Mouse (Mus musculus): ENCODE data around the gene Ostf1. TPM values are rescaled to one million over a fixed set of nuclear protein-coding genes. Genes with fewer than 3 reads are reported as not detected.
A peak's percentile ranks its signal among the peaks of the same experiment; 100 is the strongest.

The Ostf1 gene
- total and polyA plus RNA-seq, 2 experiments: 26.5 to 42.5 TPM

GRCm38 (mm10) chr19:18644084-18644483 lies 12.5 kb upstream of the Ostf1 start:
- no peak overlapping the region for H3K9ac ChIP-seq (ENCODE audit: low read depth, low read length)
- no peak overlapping the region for H3K4me3 ChIP-seq (ENCODE audit: insufficient read depth, low read depth, low read length)
- TF ChIP-seq CTCF (IDR thresholded peaks at IDR 0.05; ENCODE audit: low read depth, low read length) (no peak), POLR2A (IDR thresholded peaks at IDR 0.05; ENCODE audit: extremely low read depth, insufficient read depth, low read length) (no peak)

GRCm38 (mm10) chr19:18643411-18643810 lies 11.8 kb upstream of the Ostf1 start:
- Histone ChIP-seq H3K27me3 (ENCODE audit: control insufficient read depth, insufficient read depth, low read length) (no peaks in the 10 kb centered on the region), H3K9ac (ENCODE audit: low read depth, low read length) (no peak overlapping the region), H3K27ac (replicated peaks; ENCODE audit: insufficient read depth, low read depth, low read length) (no peak overlapping the region), H3K36me3 (ENCODE audit: control insufficient read depth, insufficient read depth, low read length) (peaks cover 68% of the 10 kb centered on the region), H3K4me3 (ENCODE audit: insufficient read depth, low read depth, low read length) (no peak overlapping the region), H3K79me2 (ENCODE audit: control insufficient read depth, insufficient read depth, low read length) (0 out of 2 replicates have a peak, but pooled peaks cover 3% of the 10 kb centered on the region), H3K4me1 (ENCODE audit: control insufficient read depth, insufficient read depth, low read length) (no peaks in the 10 kb centered on the region)
- 83% methylated on average over 4 of the region's 4 CpGs for WGBS
- TF ChIP-seq CTCF (IDR thresholded peaks at IDR 0.05; ENCODE audit: low read depth, low read length) (no peak), POLR2A (IDR thresholded peaks at IDR 0.05; ENCODE audit: extremely low read depth, insufficient read depth, low read length) (no peak)
- no peak for DNase-seq (ENCODE audit: extremely low read depth, low read depth, low spot score)

More at GRCm38 (mm10) chr19:18644084-18644483, 12.5 kb upstream of the Ostf1 start:
- Histone ChIP-seq H3K36me3 (ENCODE audit: control insufficient read depth, insufficient read depth, low read length) (peaks cover 70% of the 10 kb centered on the region), H3K4me1 (ENCODE audit: control insufficient read depth, insufficient read depth, low read length) (no peaks in the 10 kb centered on the region), H3K27ac (replicated peaks; ENCODE audit: insufficient read depth, low read depth, low read length) (no peak overlapping the region), H3K27me3 (ENCODE audit: control insufficient read depth, insufficient read depth, low read length) (no peaks in the 10 kb centered on the region), H3K79me2 (ENCODE audit: control insufficient read depth, insufficient read depth, low read length) (0 out of 2 replicates have a peak, but pooled peaks cover 1% of the 10 kb centered on the region)
- no peak for DNase-seq (ENCODE audit: extremely low read depth, low read depth, low spot score)
- WGBS: 90% methylated on average over 6 of the region's 6 CpGs

- Histone ChIP-seq H3K36me3 (ENCODE audit: control insufficient read depth, insufficient read depth, low read length) (peaks cover 57% of the 10 kb centered on the region), H3K79me2 (ENCODE audit: control insufficient read depth, insufficient read depth, low read length) (peaks cover 6% of the 10 kb centered on the region; the same call in 1 of the 2 replicates), H3K9ac (ENCODE audit: low read depth, low read length) (no peak overlapping the region), H3K4me1 (ENCODE audit: control insufficient read depth, insufficient read depth, low read length) (peaks cover 2% of the 10 kb centered on the region; the same call in 1 of the 2 replicates), H3K27ac (replicated peaks; ENCODE audit: insufficient read depth, low read depth, low read length) (no peak overlapping the region), H3K27me3 (ENCODE audit: control insufficient read depth, insufficient read depth, low read length) (no peaks in the 10 kb centered on the region), H3K4me3 (ENCODE audit: insufficient read depth, low read depth, low read length) (no peak overlapping the region)
- 87% methylated on average over 4 of the region's 4 CpGs for WGBS
- no peak for DNase-seq (ENCODE audit: extremely low read depth, low read depth, low spot score)
- TF ChIP-seq CTCF (IDR thresholded peaks at IDR 0.05; ENCODE audit: low read depth, low read length) (no peak), POLR2A (IDR thresholded peaks at IDR 0.05; ENCODE audit: extremely low read depth, insufficient read depth, low read length) (no peak)
Measured at GRCm38 (mm10) chr19:18641001-18641400, 9.4 kb upstream of the Ostf1 start.

- Histone ChIP-seq H3K9ac (ENCODE audit: low read depth, low read length) (no peak overlapping the region), H3K36me3 (ENCODE audit: control insufficient read depth, insufficient read depth, low read length) (peaks cover 43% of the 10 kb centered on the region), H3K27me3 (ENCODE audit: control insufficient read depth, insufficient read depth, low read length) (no peaks in the 10 kb centered on the region), H3K4me1 (ENCODE audit: control insufficient read depth, insufficient read depth, low read length) (peaks cover 3% of the 10 kb centered on the region), H3K4me3 (ENCODE audit: insufficient read depth, low read depth, low read length) (no peak overlapping the region), H3K79me2 (ENCODE audit: control insufficient read depth, insufficient read depth, low read length) (peaks cover 6% of the 10 kb centered on the region; the same call in 1 of the 2 replicates), H3K27ac (replicated peaks; ENCODE audit: insufficient read depth, low read depth, low read length) (no peak overlapping the region)
- TF ChIP-seq POLR2A (IDR thresholded peaks at IDR 0.05; ENCODE audit: extremely low read depth, insufficient read depth, low read length): no peak
- TF ChIP-seq CTCF (IDR thresholded peaks at IDR 0.05; ENCODE audit: low read depth, low read length): peak; percentile 59; the same call in 1 of the 2 replicates
- peak; percentile 21 for DNase-seq (ENCODE audit: extremely low read depth, low read depth, low spot score)
- WGBS: 43% methylated on average over 2 of the region's 2 CpGs
Measured at GRCm38 (mm10) chr19:18639552-18639951, 7.9 kb upstream of the Ostf1 start.

- peaks cover 43% of the 10 kb centered on the region for H3K36me3 ChIP-seq (ENCODE audit: control insufficient read depth, insufficient read depth, low read length)
- no peak overlapping the region for H3K27ac ChIP-seq (replicated peaks; ENCODE audit: insufficient read depth, low read depth, low read length)
- peaks cover 5% of the 10 kb centered on the region for H3K4me1 ChIP-seq (ENCODE audit: control insufficient read depth, insufficient read depth, low read length)
- H3K79me2 ChIP-seq (ENCODE audit: control insufficient read depth, insufficient read depth, low read length): peaks cover 6% of the 10 kb centered on the region; the same call in 1 of the 2 replicates
- 41% methylated on average over 5 of the region's 5 CpGs for WGBS
- TF ChIP-seq POLR2A (IDR thresholded peaks at IDR 0.05; ENCODE audit: extremely low read depth, insufficient read depth, low read length): no peak
- TF ChIP-seq CTCF (IDR thresholded peaks at IDR 0.05; ENCODE audit: low read depth, low read length): no peak
- no peak overlapping the region for H3K9ac ChIP-seq (ENCODE audit: low read depth, low read length)
- no peaks in the 10 kb centered on the region for H3K27me3 ChIP-seq (ENCODE audit: control insufficient read depth, insufficient read depth, low read length)
- DNase-seq (ENCODE audit: extremely low read depth, low read depth, low spot score): no peak
- H3K4me3 ChIP-seq (ENCODE audit: insufficient read depth, low read depth, low read length): no peak overlapping the region
Measured at GRCm38 (mm10) chr19:18638949-18639348, 7.3 kb upstream of the Ostf1 start.

GRCm38 (mm10) chr19:18637954-18638353 lies 6.3 kb upstream of the Ostf1 start:
- Histone ChIP-seq H3K27me3 (ENCODE audit: control insufficient read depth, insufficient read depth, low read length) (no peaks in the 10 kb centered on the region), H3K36me3 (ENCODE audit: control insufficient read depth, insufficient read depth, low read length) (peaks cover 37% of the 10 kb centered on the region), H3K79me2 (ENCODE audit: control insufficient read depth, insufficient read depth, low read length) (peaks cover 9% of the 10 kb centered on the region; the same call in 1 of the 2 replicates), H3K4me3 (ENCODE audit: insufficient read depth, low read depth, low read length) (no peak overlapping the region), H3K4me1 (ENCODE audit: control insufficient read depth, insufficient read depth, low read length) (peaks cover 9% of the 10 kb centered on the region), H3K27ac (replicated peaks; ENCODE audit: insufficient read depth, low read depth, low read length) (no peak overlapping the region), H3K9ac (ENCODE audit: low read depth, low read length) (no peak overlapping the region)
- TF ChIP-seq POLR2A (IDR thresholded peaks at IDR 0.05; ENCODE audit: extremely low read depth, insufficient read depth, low read length) (no peak), CTCF (IDR thresholded peaks at IDR 0.05; ENCODE audit: low read depth, low read length) (no peak)
- 91% methylated on average over 5 of the region's 5 CpGs for WGBS
- DNase-seq (ENCODE audit: extremely low read depth, low read depth, low spot score): no peak

Measured in liver, adult 2 months (tissue).